In genomic region chr7:56052996-56053395, GRCm38 (mm10) we compare ENCODE assay signal across 25 mouse cellular contexts. TPM values are rescaled to one million over a fixed set of nuclear protein-coding genes. Genes with fewer than 3 reads are reported as not detected.
DNase-seq lines count a peak whose midpoint lies in the region; ATAC-seq and TF ChIP-seq lines count a peak whose summit lies in the region.
"Had no signal": no experiment of that assay in that cellular context is flagged by ENCODE, and none has a peak within 500 bp of the region (broad histone marks: within the 10 kb centered on the region; RNA-seq: fewer than 3 reads in every experiment).

No protein-coding gene starts in this region.

- H3K36me3 ChIP-seq in liver, embryonic 12.5 days: peaks cover 30% of the 10 kb centered on the region
- no peaks in the 10 kb centered on the region; the same call in 1 of the 2 replicates for H3K36me3 ChIP-seq in liver, embryonic 11.5 days (ENCODE audit: control insufficient read depth, insufficient read depth, low read length)
- H3K36me3 ChIP-seq in hindbrain, postnatal 0 days (ENCODE audit: insufficient read depth, low read length): peaks cover 4% of the 10 kb centered on the region; the same call in 1 of the 2 replicates

- H3K4me3 ChIP-seq in liver, embryonic 12.5 days: no peak overlapping the region
- no peak overlapping the region for H3K4me3 ChIP-seq in liver, embryonic 11.5 days (ENCODE audit: low read depth, low read length)
- H3K4me3 ChIP-seq in hindbrain, postnatal 0 days (ENCODE audit: low read length): no peak overlapping the region
- H3K4me3 ChIP-seq: forebrain, embryonic 12.5 days; forebrain, embryonic 15.5 days; heart, embryonic 12.5 days; heart, embryonic 15.5 days; hindbrain, embryonic 10.5 days; hindbrain, embryonic 13.5 days had no signal

- no peak overlapping the region for H3K9ac ChIP-seq in liver, embryonic 12.5 days
- H3K9ac ChIP-seq in liver, embryonic 11.5 days (ENCODE audit: low read depth, low read length): no peak overlapping the region
- no peak overlapping the region for H3K9ac ChIP-seq in hindbrain, postnatal 0 days (replicated peaks; ENCODE audit: low read length)
- H3K9ac ChIP-seq: forebrain, embryonic 12.5 days; forebrain, embryonic 15.5 days; heart, embryonic 12.5 days; heart, embryonic 15.5 days; hindbrain, embryonic 13.5 days had no signal

- no peaks in the 10 kb centered on the region for H3K27me3 ChIP-seq in liver, embryonic 12.5 days (replicated peaks)
- no peaks in the 10 kb centered on the region for H3K27me3 ChIP-seq in liver, embryonic 11.5 days (replicated peaks; ENCODE audit: control insufficient read depth, insufficient read depth, low read length)
- H3K27me3 ChIP-seq in hindbrain, postnatal 0 days (ENCODE audit: insufficient read depth, low read length): no peaks in the 10 kb centered on the region
- H3K27me3 ChIP-seq: forebrain, embryonic 12.5 days; forebrain, embryonic 15.5 days; heart, embryonic 12.5 days; heart, embryonic 15.5 days; hindbrain, embryonic 13.5 days had no signal

- H3K9me3 ChIP-seq in liver, embryonic 12.5 days (replicated peaks): no peaks in the 10 kb centered on the region
- no peaks in the 10 kb centered on the region for H3K9me3 ChIP-seq in liver, embryonic 11.5 days (ENCODE audit: control insufficient read depth, low read length)
- H3K9me3 ChIP-seq in hindbrain, postnatal 0 days (ENCODE audit: low read length): no peaks in the 10 kb centered on the region
- H3K9me3 ChIP-seq: forebrain, embryonic 12.5 days; forebrain, embryonic 15.5 days; heart, embryonic 12.5 days; heart, embryonic 15.5 days; hindbrain, embryonic 10.5 days; hindbrain, embryonic 13.5 days had no signal

- 0 out of 2 replicates have a peak overlapping the region, but pooled peaks have one; percentile 32 for H3K4me2 ChIP-seq in liver, embryonic 12.5 days
- H3K4me2 ChIP-seq in liver, embryonic 11.5 days: no peak overlapping the region
- H3K4me2 ChIP-seq in hindbrain, postnatal 0 days (ENCODE audit: low read depth, low read length): no peak overlapping the region
- H3K4me2 ChIP-seq: forebrain, embryonic 12.5 days; forebrain, embryonic 15.5 days; heart, embryonic 12.5 days; heart, embryonic 15.5 days; hindbrain, embryonic 13.5 days had no signal

- ATAC-seq in liver, embryonic 12.5 days: no peak
- ATAC-seq in liver, embryonic 11.5 days (replicated peaks; ENCODE audit: low FRiP score): no peak
- no peak for ATAC-seq in hindbrain, postnatal 0 days
- ATAC-seq: activated CD4-positive, CD25-positive, alpha-beta regulatory T cell, adult 4 months; forebrain, embryonic 15.5 days; hindbrain, embryonic 16.5 days; inflammation-experienced regulatory T-cells, adult 6 months; intestine, embryonic 16.5 days had no signal

- H3K4me1 ChIP-seq in liver, embryonic 12.5 days: peaks cover 36% of the 10 kb centered on the region
- H3K4me1 ChIP-seq in liver, embryonic 11.5 days (replicated peaks; ENCODE audit: control insufficient read depth, insufficient read depth, low read length): peaks cover 12% of the 10 kb centered on the region
- peaks cover 7% of the 10 kb centered on the region for H3K4me1 ChIP-seq in hindbrain, postnatal 0 days (ENCODE audit: insufficient read depth, low read length)

- H3K27ac ChIP-seq in liver, embryonic 12.5 days: no peak overlapping the region
- H3K27ac ChIP-seq in liver, embryonic 11.5 days (ENCODE audit: low read depth, low read length): no peak overlapping the region
- no peak overlapping the region for H3K27ac ChIP-seq in hindbrain, postnatal 0 days
- H3K27ac ChIP-seq: forebrain, embryonic 12.5 days; forebrain, embryonic 15.5 days; heart, embryonic 15.5 days; hindbrain, embryonic 10.5 days; hindbrain, embryonic 13.5 days had no signal

- no peak for TF ChIP-seq CTCF in hindbrain, postnatal 0 days (IDR thresholded peaks at IDR 0.05; ENCODE audit: low read depth)

- DNase-seq in liver, embryonic 11.5 days (ENCODE audit: low spot score): no peak
- DNase-seq in A20 (ENCODE audit: low read depth, low spot score) (peak; percentile 24), MEL-GATA-1-ER (ENCODE audit: extremely low read depth, low read depth) (peak; percentile 59)
- DNase-seq in adrenal gland, postnatal 14 days: no peak
- DNase-seq in hindbrain, postnatal 0 days (ENCODE audit: low spot score): no peak
- DNase-seq: adrenal gland, adult 8-10 months; adrenal gland, postnatal 36 days; cerebellum, adult 18-20 months; cerebellum, adult 9-10 months; cerebellum, postnatal 14 days; gastrocnemius, postnatal 25 days; heart, adult 18-20 months; heart, postnatal 10 days; heart, postnatal 36 days had no signal

RNA-seq across cellular contexts. Expression of gene Herc2, which starts 3.0 kb away (rescaled TPM):
- 16.8 and 21.4 TPM in 2 replicates for polyA plus RNA-seq in liver, embryonic 12.5 days (2016; fragmentation: Nextera tagmentation; extraction: Ambion mirVana)
- polyA plus RNA-seq in liver, embryonic 11.5 days (2014; fragmentation: Nextera tagmentation; extraction: Ambion mirVana): 18.5 and 19.9 TPM in 2 replicates
- total RNA-seq in adrenal gland, postnatal 14 days (2021): 55.7 and 60.6 TPM in 2 replicates
- total RNA-seq in hindbrain, postnatal 0 days (2014; rRNA removed): 82.1 and 89.2 TPM in 2 replicates
- 41.3 and 41.8 TPM in 2 replicates for polyA plus RNA-seq in hindbrain, postnatal 0 days (2015; fragmentation: Nextera tagmentation; extraction: Ambion mirVana)

RNA-seq across cellular contexts. Expression of gene Nipa1, which starts 33.2 kb away (rescaled TPM):
- polyA plus RNA-seq in liver, embryonic 12.5 days (2016; fragmentation: Nextera tagmentation; extraction: Ambion mirVana): 17.7 and 20.6 TPM in 2 replicates
- polyA plus RNA-seq in liver, embryonic 11.5 days (2014; fragmentation: Nextera tagmentation; extraction: Ambion mirVana): 14.5 and 16.2 TPM in 2 replicates
- 5.8 TPM in 2 replicates for total RNA-seq in adrenal gland, postnatal 14 days (2021)
- total RNA-seq in hindbrain, postnatal 0 days (2014; rRNA removed): 43.5 and 48.0 TPM in 2 replicates
- 30.7 and 31.4 TPM in 2 replicates for polyA plus RNA-seq in hindbrain, postnatal 0 days (2015; fragmentation: Nextera tagmentation; extraction: Ambion mirVana)

Comparison
In these comparisons a context has a peak if more than half of its experiments do, and no peak if none do; other contexts are left out.
1. DNase-seq: peak in A20 (single experiment) and MEL-GATA-1-ER (single experiment); none in liver, embryonic 11.5 days (single experiment), adrenal gland, postnatal 14 days (single experiment) and hindbrain, postnatal 0 days (single experiment).